Mouse (Mus musculus): ENCODE results near the gene Gm21258.
"Not testable (repeated sequence)": the region's sequence is repeated elsewhere in the genome, so short reads cannot be mapped to it uniquely, and the experiment has no call there.

Gene Gm21258

GRCm38 (mm10) chrY:52779740-52780139 is at the start of gene Gm21258:
Gene Gm21258 (plus strand): TSS chrY:52780040.
- not testable (repeated sequence) for DNase-seq (ENCODE audit: low read depth, low spot score)
